Mouse (Mus musculus) intestine, postnatal 0 days (tissue): ENCODE measurements around the gene Sumo2. TPM values are rescaled to one million over a fixed set of nuclear protein-coding genes. Genes with fewer than 3 reads are reported as not detected.
A peak's percentile ranks its signal among the peaks of the same experiment; 100 is the strongest.

ENCODE experiments used
- ATAC-seq: fragments of 200-750 bp; cut with Nextera tagmentation; 2 replicates; pipeline ENCODE4 v1.8.0; 2017; ENCODE audit warnings: mild to moderate bottlenecking, moderate TSS enrichment, moderate library complexity
- H3K27ac ChIP-seq: fragments of 300-500 bp; sonication (generic); 2 replicates; pipeline ENCODE4 v1.5.1; 2014; ENCODE audit warnings: mild to moderate bottlenecking, low read depth, low read length, moderate library complexity
- H3K27me3 ChIP-seq: fragments of 300-500 bp; sonication (generic); replicated peaks from 2 replicates; pipeline ENCODE4 v1.6.1; 2014; ENCODE audit warnings: low read length, mixed read lengths; ENCODE audit not compliant: control insufficient read depth, insufficient read depth
- H3K36me3 ChIP-seq: fragments of 300-500 bp; sonication (generic); 2 replicates; pipeline ENCODE4 v1.6.1; 2014; ENCODE audit warnings: mild to moderate bottlenecking, moderate library complexity; ENCODE audit not compliant: control insufficient read depth, insufficient read depth
- H3K4me1 ChIP-seq: fragments of 300-500 bp; sonication (generic); replicated peaks from 2 replicates; pipeline ENCODE4 v1.6.1; 2014; ENCODE audit warnings: antibody characterized with exemption, low read length, mixed read lengths; ENCODE audit not compliant: control insufficient read depth, insufficient read depth
- H3K4me2 ChIP-seq: fragments of 300-500 bp; sonication (generic); replicated peaks from 2 replicates; pipeline ENCODE4 v1.6.1; 2014; ENCODE audit warnings: low read depth, mild to moderate bottlenecking, moderate library complexity
- H3K4me3 ChIP-seq: fragments of 300-500 bp; sonication (generic); 2 replicates; pipeline ENCODE4 v1.5.1; 2014; ENCODE audit warnings: low read depth, low read length
- H3K9ac ChIP-seq: fragments of 300-500 bp; sonication (generic); 2 replicates; pipeline ENCODE4 v1.6.1; 2014; ENCODE audit warnings: mild to moderate bottlenecking, low read depth, low read length
- H3K9me3 ChIP-seq: fragments of 300-500 bp; sonication (generic); 2 replicates; pipeline ENCODE4 v1.6.1; 2016; ENCODE audit warnings: mixed run types; ENCODE audit not compliant: control insufficient read depth
- CTCF ChIP-seq: sonication (generic); IDR thresholded peaks from 2 replicates; pipeline ENCODE4 v1.5.1; 2016; ENCODE audit warnings: low read depth, mild to moderate bottlenecking, control low read depth, antibody characterized with exemption, moderate library complexity
- WGBS: fragments of 180-500 bp; shearing (Covaris S2); extraction: QIAGEN DNeasy Blood & Tissue Kit; methylation state at CpG from one replicate; pipeline ENCODE4 v1.1.7; 2014; 5-methylcytosine and 5-hydroxymethylcytosine counted together
- polyA plus RNA-seq: library from polyadenylated mRNA; unstranded; fragments of >200 nt; fragmentation: Nextera tagmentation; extraction: Ambion mirVana; gene quantifications from 2 replicates; pipeline ENCODE4 v1.2.1, GENCODE M21; 2015

Sumo2 gene
- polyA plus RNA-seq, 1 experiment from 2014 or later = 404 TPM

DNA sequence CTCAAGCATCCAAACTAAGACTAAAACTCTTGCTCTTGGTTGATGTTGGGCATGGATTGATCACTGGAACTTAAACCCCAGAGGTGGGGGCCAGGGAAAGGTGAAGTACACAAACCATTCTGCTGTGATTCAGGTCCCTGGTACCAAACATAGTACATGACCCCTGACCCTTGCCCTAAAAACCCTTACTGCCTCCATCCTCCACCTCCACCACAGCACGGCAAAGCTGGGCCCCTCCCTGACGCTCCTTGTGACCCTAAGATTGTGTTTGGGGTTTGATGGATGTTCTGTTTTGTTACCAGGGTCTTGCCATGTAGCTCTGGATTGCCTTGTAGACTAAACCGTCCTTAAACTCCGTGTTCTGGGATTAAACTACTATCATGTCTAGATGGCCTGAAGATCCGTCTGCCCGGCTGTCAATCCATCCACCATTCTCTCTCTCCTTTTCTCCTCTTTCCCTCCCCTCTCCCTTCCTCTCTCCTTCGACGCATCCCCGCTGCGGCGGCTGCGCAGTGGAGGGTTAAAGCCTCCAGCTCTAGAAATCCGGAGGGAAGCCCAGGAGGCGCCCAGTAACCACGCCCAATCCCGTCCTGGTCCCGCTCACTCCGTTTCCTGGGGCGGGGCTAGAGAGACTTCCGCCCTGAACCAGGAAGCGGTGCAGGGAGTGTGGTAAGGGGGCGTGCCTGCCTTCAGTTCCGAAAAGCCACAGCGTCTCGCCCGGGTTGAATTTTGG, 60.9 kb downstream of the Sumo2 start, which contains the start of gene Armc7:
TSS of gene Armc7 (plus strand) at position 643 of the 733 bp plus-strand sequence.
- Histone ChIP-seq H3K4me2 (peak within 1 kb of the TSS; percentile 89), H3K9me3 (no peaks in the 10 kb centered on the region), H3K4me1 (0 out of 2 replicates have a peak, but pooled peaks cover 6% of the 10 kb centered on the region), H3K4me3 (peak within 1 kb of the TSS; percentile 79), H3K9ac (peak within 1 kb of the TSS; percentile 81), H3K36me3 (peaks cover 8% of the 10 kb centered on the region; the same call in 1 of the 2 replicates), H3K27ac (peak within 1 kb of the TSS; percentile 31; the same call in 1 of the 2 replicates), H3K27me3 (no peaks in the 10 kb centered on the region)
- WGBS = under 1% methylated on average over 26 of the region's 26 CpGs
- peak; percentile 92 for ATAC-seq
- no peak for TF ChIP-seq CTCF

DNA sequence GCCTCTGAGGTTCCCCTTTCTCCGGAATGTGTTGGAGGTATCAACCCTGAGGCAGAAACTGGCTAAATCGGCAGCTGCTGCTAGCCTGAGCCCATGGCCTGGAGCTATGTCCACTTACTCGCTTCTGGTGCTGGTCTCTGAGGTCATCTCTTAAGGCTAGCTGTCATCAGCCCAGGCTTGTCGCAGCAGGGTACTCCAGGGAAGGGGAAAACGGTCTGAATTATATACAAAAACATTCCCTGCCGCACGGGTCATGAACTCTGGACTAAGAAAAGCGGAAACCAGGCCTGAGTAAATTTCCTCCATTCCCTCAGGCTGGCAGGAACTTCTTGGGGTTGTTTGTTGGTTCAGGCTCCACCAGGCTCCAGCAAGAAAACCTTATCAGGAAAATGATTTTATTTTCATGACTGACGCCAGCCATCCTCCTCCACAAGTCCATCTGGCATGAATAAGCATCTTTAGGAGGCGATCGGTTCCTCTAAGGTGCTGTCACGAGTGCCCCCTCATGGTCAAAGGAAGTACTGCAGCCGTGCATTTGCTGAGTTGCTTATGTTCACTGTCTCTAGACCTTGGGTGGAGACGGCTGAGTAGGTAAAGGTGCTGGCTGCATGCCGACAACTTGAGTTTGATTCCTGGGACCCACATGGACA, 62.3 kb downstream of the Sumo2 start:
- 24% methylated on average over 15 of the region's 15 CpGs for WGBS
- H3K4me3 ChIP-seq = no peak overlapping the region
- ATAC-seq = peak; percentile 51
- peak; percentile 98 for TF ChIP-seq CTCF
- peak overlapping the region; percentile 6; the same call in 1 of the 2 replicates for H3K4me2 ChIP-seq
- H3K27ac ChIP-seq = no peak overlapping the region; the same call in 1 of the 2 replicates
- H3K4me1 ChIP-seq = 0 out of 2 replicates have a peak, but pooled peaks cover 6% of the 10 kb centered on the region
- H3K27me3 ChIP-seq = no peaks in the 10 kb centered on the region
- H3K9ac ChIP-seq = no peak overlapping the region
- H3K36me3 ChIP-seq = no peaks in the 10 kb centered on the region
- H3K9me3 ChIP-seq = no peaks in the 10 kb centered on the region

Other genes with a start within 250 kb of the Sumo2 start
- 0.26 and 0.55 TPM in 2 replicates for gene Fads6, start 238.6 kb downstream of the Sumo2 start, polyA plus RNA-seq
- gene Otop2, start 229.1 kb downstream of the Sumo2 start, polyA plus RNA-seq = 0.05 TPM in 1 of 2 replicates, not detected in the other
- gene Ush1g, start 214.2 kb downstream of the Sumo2 start, polyA plus RNA-seq = 0.05 and 0.09 TPM in 2 replicates
- gene Otop3, start 201.5 kb downstream of the Sumo2 start, polyA plus RNA-seq = 2.3 and 4.3 TPM in 2 replicates
- gene Hid1, start 168.5 kb downstream of the Sumo2 start, polyA plus RNA-seq = 10.8 and 12.1 TPM in 2 replicates
- 3.5 and 3.9 TPM in 2 replicates for gene Cdr2l, start 154.4 kb downstream of the Sumo2 start, polyA plus RNA-seq
- 143 and 145 TPM in 2 replicates for gene Mrpl58, start 132.5 kb downstream of the Sumo2 start, polyA plus RNA-seq
- gene Atp5h, start 116.3 kb downstream of the Sumo2 start, polyA plus RNA-seq = 1,235 and 1,272 TPM in 2 replicates
- gene Kctd2, start 116.1 kb downstream of the Sumo2 start, polyA plus RNA-seq = 17.5 and 18.6 TPM in 2 replicates
- gene Trim80, start 95.7 kb downstream of the Sumo2 start, polyA plus RNA-seq = 0.64 and 1.1 TPM in 2 replicates
- 3.0 and 3.4 TPM in 2 replicates for gene Slc16a5, start 73.8 kb downstream of the Sumo2 start, polyA plus RNA-seq
- 6.9 and 7.0 TPM in 2 replicates for gene Armc7, start 60.6 kb downstream of the Sumo2 start, polyA plus RNA-seq
- gene Nt5c, start 44.4 kb downstream of the Sumo2 start, polyA plus RNA-seq = 189 and 194 TPM in 2 replicates
- gene Jpt1, start 21.9 kb downstream of the Sumo2 start, polyA plus RNA-seq = 255 and 263 TPM in 2 replicates
- 30.4 and 31.5 TPM in 2 replicates for gene Nup85, start 28.2 kb upstream of the Sumo2 start, polyA plus RNA-seq
- gene Mrps7, start 67.6 kb upstream of the Sumo2 start, polyA plus RNA-seq = 51.6 and 52.2 TPM in 2 replicates
- gene Gga3, start 67.8 kb upstream of the Sumo2 start, polyA plus RNA-seq = 5.7 and 5.8 TPM in 2 replicates
- 43.0 and 48.9 TPM in 2 replicates for gene Mif4gd, start 76.7 kb upstream of the Sumo2 start, polyA plus RNA-seq
- gene Slc25a19, start 92.0 kb upstream of the Sumo2 start, polyA plus RNA-seq = 19.1 and 19.5 TPM in 2 replicates
- 60.5 and 61.3 TPM in 2 replicates for gene Grb2, start 172.3 kb upstream of the Sumo2 start, polyA plus RNA-seq
- 8.2 and 8.6 TPM in 2 replicates for gene Tmem94, start 229.2 kb upstream of the Sumo2 start, polyA plus RNA-seq